Mouse (Mus musculus) hindlimb bud, embryonic 11.5 days (tissue): ENCODE results near the gene Elfn2.

Source experiments
- DNase-seq: peaks from one replicate; pipeline ENCODE4 v3.0.0-alpha.2; 2012; ENCODE audit warnings: low read depth, low spot score; ENCODE audit errors: extremely low spot score

Elfn2 gene

GRCm38 (mm10) chr15:78726697-78727096, 8.1 kb upstream of the Elfn2 start:
- DNase-seq, result no peak

GRCm38 (mm10) chr15:78720532-78720931, 2.0 kb upstream of the Elfn2 start:
- no peak for DNase-seq

GRCm38 (mm10) chr15:78720094-78720493, 1.5 kb upstream of the Elfn2 start:
- no peak for DNase-seq

DNA sequence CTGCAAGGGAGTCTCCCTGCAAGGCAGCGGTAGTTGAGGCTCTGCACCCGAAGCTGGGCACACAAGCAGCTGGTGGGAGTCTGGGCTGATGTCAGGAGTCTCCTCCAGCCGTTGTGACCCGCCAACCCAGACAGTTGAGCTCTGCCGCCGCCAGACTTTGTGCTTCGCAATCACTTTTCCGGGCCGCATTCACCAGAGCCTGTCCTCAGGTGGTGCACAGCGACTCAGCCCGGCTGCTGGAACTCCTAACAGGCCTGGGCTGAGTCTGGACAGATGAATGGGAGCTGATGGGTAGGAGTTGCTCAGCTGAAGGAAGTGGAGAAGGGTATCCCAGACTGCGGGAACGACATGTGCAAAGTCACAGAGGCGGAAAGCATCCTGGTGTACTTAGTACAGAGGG, 845 bp upstream of the Elfn2 start:
- DNase-seq, result no peak

DNA sequence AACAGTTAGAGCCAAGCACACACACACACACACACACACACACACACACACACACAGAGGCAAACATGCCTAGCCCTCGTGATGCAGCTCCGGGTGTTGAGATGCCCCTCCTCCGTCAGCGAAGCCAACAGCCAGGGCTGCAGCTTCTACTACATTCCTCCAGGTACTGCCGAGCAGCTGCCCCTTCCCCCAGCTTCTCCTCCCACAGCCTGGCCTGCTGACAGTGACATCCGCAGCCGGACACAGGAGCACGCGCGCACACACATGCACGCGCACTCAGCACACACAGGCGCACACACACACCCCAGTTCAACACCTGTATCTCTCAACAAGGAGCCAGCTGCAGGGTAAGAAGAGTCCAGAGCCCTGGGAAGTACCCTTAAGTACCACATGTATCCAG, 1.6 kb downstream of the Elfn2 start:
- no peak for DNase-seq

GRCm38 (mm10) chr15:78715856-78716255, 2.7 kb downstream of the Elfn2 start:
- DNase-seq, result no peak

- DNase-seq, result no peak
Observed at GRCm38 (mm10) chr15:78713751-78714150, 4.8 kb downstream of the Elfn2 start.

DNA sequence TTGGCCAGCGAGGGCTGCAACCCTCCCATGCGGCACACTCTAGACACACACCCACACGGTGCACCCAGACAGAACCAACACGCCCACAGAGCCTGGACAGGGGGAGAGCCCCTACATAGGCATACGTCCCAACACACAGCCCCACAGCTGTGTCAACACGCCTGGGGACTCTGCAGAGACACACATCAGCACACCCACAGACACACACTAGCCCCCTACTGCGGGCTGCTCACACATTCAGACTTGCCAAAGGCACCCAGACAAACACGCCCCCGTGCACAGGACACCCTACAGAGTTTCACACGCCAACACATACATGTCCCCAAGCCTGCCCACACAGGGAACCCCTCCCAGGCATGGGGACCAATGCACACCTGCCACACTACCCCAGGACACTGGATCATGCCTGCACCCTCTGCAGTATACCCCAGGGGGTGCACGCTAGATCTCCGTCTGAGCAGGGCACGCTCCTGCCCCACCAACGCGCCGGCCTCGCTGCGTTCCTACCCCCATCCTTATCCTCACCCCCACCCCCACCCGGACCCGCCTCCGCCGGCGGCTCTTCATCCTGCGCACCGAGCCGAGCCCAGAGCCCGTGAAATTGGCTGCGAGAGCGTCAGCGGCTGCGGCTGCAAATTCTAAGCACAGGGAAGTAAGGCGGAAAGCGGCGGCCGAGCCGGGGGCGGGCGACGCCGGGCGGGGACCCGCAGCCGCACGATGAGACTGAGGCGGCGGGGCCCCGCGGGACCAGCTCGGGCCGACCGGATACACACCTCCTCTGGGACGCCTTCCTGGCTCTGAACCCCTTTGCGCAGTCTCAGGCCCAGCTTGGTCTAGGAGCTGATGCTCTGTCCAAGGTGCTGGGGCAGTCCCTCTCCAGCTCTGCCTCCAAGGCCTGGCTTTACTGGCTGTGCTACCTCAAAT, 6.0 kb downstream of the Elfn2 start:
- DNase-seq, result no peak

DNA sequence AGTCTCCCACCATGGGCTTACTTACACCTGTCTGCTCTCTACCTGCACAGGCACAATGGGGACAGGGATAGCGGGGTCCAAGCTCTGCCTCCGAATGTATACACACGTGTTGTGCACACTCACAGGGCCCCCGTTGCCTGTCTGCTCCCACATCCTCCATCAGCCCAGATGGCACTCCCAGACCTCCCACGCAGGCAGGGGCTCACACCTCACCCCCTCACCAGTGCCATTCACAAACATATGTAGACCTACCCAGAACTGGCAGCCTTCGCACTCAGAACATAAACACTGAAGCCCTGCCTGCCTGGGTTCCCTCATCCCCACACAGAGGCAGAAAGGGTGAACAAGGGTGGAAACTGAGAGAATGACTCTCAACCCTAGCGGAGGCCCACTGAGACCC, 6.6 kb downstream of the Elfn2 start:
- no peak for DNase-seq

DNA sequence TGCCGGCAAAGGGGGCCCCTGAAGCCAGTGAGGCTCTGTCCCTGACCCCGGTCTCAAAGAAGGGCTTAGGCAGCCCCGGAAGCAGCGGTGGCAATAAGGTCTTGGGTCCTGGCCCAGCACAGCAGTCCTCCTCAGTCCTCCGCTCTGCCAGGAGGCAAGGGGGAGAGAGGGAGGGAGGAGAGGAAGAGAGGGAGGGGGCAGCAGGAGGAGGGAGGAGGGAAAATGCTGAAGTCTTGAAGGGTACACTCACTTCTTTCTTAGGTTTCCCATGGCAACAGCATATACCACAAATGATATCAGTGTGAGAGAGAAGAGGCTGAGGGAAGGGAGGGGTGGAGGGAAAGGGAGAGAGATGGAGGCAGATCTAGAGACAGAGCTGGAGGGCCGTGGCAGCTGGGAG, 7.9 kb downstream of the Elfn2 start:
- DNase-seq, result no peak

- no peak for DNase-seq
Observed at GRCm38 (mm10) chr15:78709767-78710166, 8.8 kb downstream of the Elfn2 start.

DNA sequence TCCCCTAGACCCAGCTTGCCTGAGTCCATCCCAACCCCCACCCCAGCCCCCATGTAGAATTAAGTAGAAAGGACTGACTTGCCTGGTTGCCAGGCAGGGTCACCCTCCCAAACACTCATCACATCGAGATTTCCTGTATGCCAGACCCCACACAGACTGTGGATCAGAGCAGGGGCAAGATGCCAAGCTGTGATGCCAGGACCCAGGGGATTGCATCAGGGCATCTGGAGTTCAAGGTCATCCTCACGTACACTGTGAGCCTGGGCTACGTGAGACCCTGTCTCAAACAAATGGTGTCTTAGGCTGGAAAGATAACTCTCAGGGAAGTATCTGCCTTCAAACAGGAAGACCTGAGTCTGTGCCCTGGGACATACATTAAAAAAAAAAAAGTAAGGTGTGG, 11.9 kb downstream of the Elfn2 start:
- no peak for DNase-seq

GRCm38 (mm10) chr15:78704824-78705223, 13.7 kb downstream of the Elfn2 start:
- no peak for DNase-seq

GRCm38 (mm10) chr15:78704007-78704406, 14.6 kb downstream of the Elfn2 start:
- DNase-seq, result no peak

GRCm38 (mm10) chr15:78700420-78700819, 18.2 kb downstream of the Elfn2 start:
- DNase-seq, result no peak

DNA sequence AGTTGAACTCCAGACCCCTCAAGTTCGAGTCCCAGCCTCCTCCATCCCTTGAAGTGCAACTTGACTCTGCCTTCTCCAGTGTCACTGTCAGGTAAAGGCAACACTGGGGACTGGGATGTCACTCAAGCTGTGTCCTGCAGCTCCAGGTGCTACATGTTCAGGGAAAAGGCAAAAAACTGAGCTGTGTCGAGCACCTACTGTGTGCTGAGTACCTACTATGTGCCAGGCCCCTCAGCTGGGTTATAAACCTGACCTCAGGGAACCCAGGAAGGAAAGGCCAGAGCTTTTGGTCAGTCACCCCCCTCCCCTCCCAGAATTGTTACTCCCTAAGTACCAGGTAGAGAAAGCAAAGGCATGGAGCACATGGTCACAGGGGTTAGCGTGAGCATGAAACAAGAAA, 19.1 kb downstream of the Elfn2 start:
- no peak for DNase-seq

DNA sequence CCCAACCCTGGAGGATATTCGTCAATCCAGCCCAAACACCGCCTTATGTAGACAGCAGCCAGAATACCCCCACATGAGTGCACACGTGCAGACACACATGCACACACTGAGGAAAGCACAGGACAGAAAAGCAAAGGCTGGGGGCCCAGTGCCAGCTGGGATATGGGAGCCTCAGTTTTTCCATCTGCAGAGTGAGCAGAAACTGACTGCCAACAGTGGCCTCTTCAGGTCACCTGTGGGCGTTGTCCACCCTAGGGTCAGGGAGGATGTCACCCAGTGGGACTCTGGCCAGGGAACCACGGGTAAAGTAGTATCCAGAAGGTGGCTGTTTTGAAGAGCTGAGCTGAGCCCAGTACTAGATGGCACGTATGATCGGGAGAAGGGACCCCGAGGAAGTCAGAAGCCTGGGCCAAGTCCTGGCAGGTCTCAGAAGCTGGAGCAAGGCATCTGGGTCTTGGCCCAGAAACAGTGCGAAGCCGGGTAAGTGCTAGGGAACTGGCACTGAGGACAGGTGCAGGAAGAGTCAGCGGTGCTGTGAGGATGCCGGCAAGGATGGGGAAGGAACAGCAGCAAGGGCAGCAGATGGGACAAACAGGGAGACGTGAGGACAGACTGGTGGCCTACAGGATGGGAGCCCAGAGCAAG, 20.0 kb downstream of the Elfn2 start:
- no peak for DNase-seq

DNA sequence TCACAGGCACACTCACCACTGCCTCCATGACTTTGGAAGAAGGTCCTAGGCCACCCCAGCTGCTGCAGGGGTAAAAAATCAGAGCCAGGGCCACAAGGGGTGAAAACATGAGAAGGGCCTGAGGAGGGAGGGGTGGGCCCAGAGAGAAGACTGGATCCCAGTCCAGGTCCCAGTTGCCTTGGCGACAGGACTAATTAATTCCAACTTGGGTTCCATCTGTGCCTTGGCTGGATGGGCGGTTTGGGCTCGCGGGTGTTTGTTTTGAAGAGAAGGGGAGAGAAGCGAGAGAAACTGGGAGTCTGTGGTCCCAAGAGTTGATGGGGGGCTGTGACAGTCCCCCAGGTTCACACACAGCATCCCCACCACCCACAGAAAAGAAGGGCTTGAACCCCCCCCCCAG, 20.5 kb downstream of the Elfn2 start:
- no peak for DNase-seq

DNA sequence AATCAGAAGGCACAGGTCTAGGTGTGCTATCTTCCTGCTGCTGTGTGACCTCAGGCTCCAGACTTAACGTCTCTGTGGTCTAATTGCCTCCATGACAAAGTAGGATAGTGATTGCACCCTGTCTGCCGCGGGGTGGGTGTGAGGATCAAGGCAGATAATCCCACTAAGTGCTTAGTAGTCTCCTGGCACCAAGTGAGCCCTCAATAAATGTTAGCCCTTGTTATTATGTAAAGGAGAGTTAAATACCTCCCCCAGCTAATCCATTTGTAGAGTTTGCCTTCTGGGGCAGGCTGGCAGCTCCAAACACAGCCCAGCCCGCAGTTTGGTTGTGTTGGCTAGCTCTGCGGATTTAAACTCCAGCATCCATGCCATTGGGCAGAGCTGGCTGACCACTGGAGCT, 22.8 kb downstream of the Elfn2 start:
- DNase-seq, result no peak

DNA sequence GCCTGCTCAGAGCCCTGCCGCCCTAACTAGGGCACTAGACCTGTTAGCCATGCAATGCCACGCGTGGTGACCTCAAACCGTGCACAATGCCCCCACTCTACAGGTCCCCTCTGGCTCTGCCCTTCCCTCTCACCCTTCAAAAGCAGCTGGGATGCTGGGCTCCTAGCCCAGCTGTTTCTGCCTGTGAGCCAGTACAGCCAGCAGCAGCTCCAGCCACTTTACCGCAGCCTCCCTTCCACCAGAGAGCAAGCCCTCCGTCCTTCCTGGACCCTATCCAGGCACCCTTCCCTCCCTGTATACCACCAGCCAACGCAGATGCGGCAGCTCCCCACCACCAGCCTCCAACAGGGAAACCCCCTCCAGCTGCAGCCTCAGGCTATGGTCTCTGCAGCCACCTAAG, 26.1 kb downstream of the Elfn2 start:
- no peak for DNase-seq

DNA sequence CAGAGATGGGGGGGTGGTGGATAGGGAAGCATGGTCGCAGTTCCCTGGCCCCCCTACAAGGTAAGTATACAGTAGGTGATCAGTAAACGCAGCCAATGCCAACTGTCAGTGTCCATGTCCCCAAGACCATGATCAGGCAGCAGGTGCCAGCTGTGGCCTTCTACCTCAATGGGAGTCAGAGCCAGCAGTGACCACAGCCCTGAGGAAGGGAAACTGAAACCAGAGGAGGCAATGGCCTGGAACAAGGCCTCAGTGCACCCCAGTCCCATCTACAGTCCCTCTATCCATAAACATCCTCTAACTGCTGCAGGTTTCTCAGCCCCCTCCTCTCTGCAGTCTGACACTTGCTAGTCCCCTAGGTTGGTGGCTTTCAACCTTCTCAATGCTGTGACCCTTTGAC, 27.9 kb downstream of the Elfn2 start:
- no peak for DNase-seq

- DNase-seq, result no peak
Observed at GRCm38 (mm10) chr15:78686910-78687309, 31.7 kb downstream of the Elfn2 start.
